Mouse (Mus musculus) neural tube, embryonic 13.5 days (tissue): ENCODE data around the gene Gm10382. TPM values are rescaled to one million over a fixed set of nuclear protein-coding genes. Genes with fewer than 3 reads are reported as not detected.

Source experiments
- ATAC-seq: fragments of 200-750 bp; cut with Nextera tagmentation; 2 replicates; pipeline ENCODE4 v1.8.0; 2017; ENCODE audit warnings: low read depth, mild to moderate bottlenecking, moderate TSS enrichment, moderate library complexity
- H3K27ac ChIP-seq: fragments of 300-500 bp; sonication (generic); replicated peaks from 2 replicates; pipeline ENCODE4 v1.5.1; 2015; ENCODE audit warnings: moderate library complexity, mild to moderate bottlenecking, inconsistent platforms
- H3K27me3 ChIP-seq: fragments of 300-500 bp; sonication (generic); 2 replicates; pipeline ENCODE4 v1.6.1; 2015; ENCODE audit warnings: mild to moderate bottlenecking, inconsistent platforms
- H3K36me3 ChIP-seq: fragments of 300-500 bp; sonication (generic); 2 replicates; pipeline ENCODE4 v1.6.1; 2015; ENCODE audit warnings: mild to moderate bottlenecking, inconsistent platforms
- H3K4me1 ChIP-seq: fragments of 300-500 bp; sonication (generic); replicated peaks from 2 replicates; pipeline ENCODE4 v1.6.1; 2015; ENCODE audit warnings: inconsistent platforms
- H3K4me2 ChIP-seq: fragments of 300-500 bp; sonication (generic); 2 replicates; pipeline ENCODE4 v1.6.1; 2015; ENCODE audit warnings: inconsistent platforms, mild to moderate bottlenecking, moderate library complexity
- H3K4me3 ChIP-seq: fragments of 300-500 bp; sonication (generic); 2 replicates; pipeline ENCODE4 v1.5.1; 2015; ENCODE audit warnings: mild to moderate bottlenecking, inconsistent platforms
- H3K9ac ChIP-seq: fragments of 300-500 bp; sonication (generic); 2 replicates; pipeline ENCODE4 v1.6.1; 2015; ENCODE audit warnings: moderate library complexity, mild to moderate bottlenecking, inconsistent platforms
- H3K9me3 ChIP-seq: fragments of 300-500 bp; sonication (generic); 2 replicates; pipeline ENCODE4 v1.6.1; 2016; ENCODE audit warnings: inconsistent platforms
- WGBS: fragments of 180-500 bp; shearing (Covaris S2); methylation state at CpG from one replicate; pipeline ENCODE4 v1.1.7; 2015; 5-methylcytosine and 5-hydroxymethylcytosine counted together
- polyA plus RNA-seq: library from polyadenylated mRNA; unstranded; fragments of >200 nt; fragmentation: Nextera tagmentation; extraction: Ambion mirVana; gene quantifications from 2 replicates; pipeline ENCODE4 v1.2.1, GENCODE M21; 2015

Gm10382 gene
- polyA plus RNA-seq, 1 experiment from 2014 or later: 0.52 TPM

- Histone ChIP-seq H3K27ac (no peak overlapping the region), H3K36me3 (no peaks in the 10 kb centered on the region), H3K9ac (no peak overlapping the region), H3K9me3 (no peaks in the 10 kb centered on the region), H3K4me2 (no peak overlapping the region), H3K4me3 (no peak overlapping the region), H3K27me3 (no peaks in the 10 kb centered on the region), H3K4me1 (no peaks in the 10 kb centered on the region)
- ATAC-seq: peak; percentile 23; the same call in 1 of the 2 replicates
- 59% methylated on average over 7 of the region's 7 CpGs for WGBS
Observed at GRCm38 (mm10) chr5:125354885-125355492, 34.1 kb upstream of the Gm10382 start.

GRCm38 (mm10) chr5:125355650-125356049, 33.5 kb upstream of the Gm10382 start:
- Histone ChIP-seq H3K9ac (no peak overlapping the region), H3K27me3 (no peaks in the 10 kb centered on the region), H3K9me3 (no peaks in the 10 kb centered on the region), H3K27ac (no peak overlapping the region), H3K4me3 (no peak overlapping the region), H3K36me3 (no peaks in the 10 kb centered on the region), H3K4me2 (no peak overlapping the region), H3K4me1 (no peaks in the 10 kb centered on the region)
- ATAC-seq: no peak
- 53% methylated on average over 7 of the region's 7 CpGs for WGBS

- no peak for ATAC-seq
- H3K4me2 ChIP-seq: no peak overlapping the region
- H3K4me3 ChIP-seq: no peak overlapping the region
- no peak overlapping the region for H3K27ac ChIP-seq
- 86% methylated on average over 12 of the region's 12 CpGs for WGBS
- H3K36me3 ChIP-seq: no peaks in the 10 kb centered on the region
- H3K9me3 ChIP-seq: no peaks in the 10 kb centered on the region
- no peak overlapping the region for H3K9ac ChIP-seq
- no peaks in the 10 kb centered on the region for H3K4me1 ChIP-seq
- H3K27me3 ChIP-seq: no peaks in the 10 kb centered on the region
Observed at GRCm38 (mm10) chr5:125357543-125358269, 31.4 kb upstream of the Gm10382 start.

GRCm38 (mm10) chr5:125358270-125358608, 30.9 kb upstream of the Gm10382 start:
- Histone ChIP-seq H3K27me3 (no peaks in the 10 kb centered on the region), H3K9ac (no peak overlapping the region), H3K36me3 (no peaks in the 10 kb centered on the region), H3K4me2 (no peak overlapping the region), H3K4me1 (no peaks in the 10 kb centered on the region), H3K27ac (no peak overlapping the region), H3K9me3 (no peaks in the 10 kb centered on the region), H3K4me3 (no peak overlapping the region)
- ATAC-seq: no peak
- 79% methylated on average over 5 of the region's 5 CpGs for WGBS

- no peaks in the 10 kb centered on the region for H3K36me3 ChIP-seq
- no peaks in the 10 kb centered on the region for H3K9me3 ChIP-seq
- H3K4me3 ChIP-seq: no peak overlapping the region
- no peaks in the 10 kb centered on the region for H3K27me3 ChIP-seq
- H3K4me2 ChIP-seq: no peak overlapping the region
- H3K27ac ChIP-seq: no peak overlapping the region
- 83% methylated on average over 9 of the region's 9 CpGs for WGBS
- no peak overlapping the region for H3K9ac ChIP-seq
- no peaks in the 10 kb centered on the region for H3K4me1 ChIP-seq
- ATAC-seq: no peak
Observed at GRCm38 (mm10) chr5:125360566-125360965, 28.6 kb upstream of the Gm10382 start.

GRCm38 (mm10) chr5:125360981-125361510, 28.1 kb upstream of the Gm10382 start:
- Histone ChIP-seq H3K4me2 (no peak overlapping the region), H3K4me1 (no peaks in the 10 kb centered on the region), H3K36me3 (no peaks in the 10 kb centered on the region), H3K9ac (no peak overlapping the region), H3K4me3 (no peak overlapping the region), H3K27ac (no peak overlapping the region), H3K9me3 (no peaks in the 10 kb centered on the region), H3K27me3 (no peaks in the 10 kb centered on the region)
- no peak for ATAC-seq
- whole genome bisulfite sequencing: 75% methylated on average over 16 of the region's 16 CpGs

- no peaks in the 10 kb centered on the region for H3K9me3 ChIP-seq
Observed at GRCm38 (mm10) chr5:125363894-125364293, 25.2 kb upstream of the Gm10382 start.

GRCm38 (mm10) chr5:125364851-125365429, 24.2 kb upstream of the Gm10382 start:
- no peak for ATAC-seq
- no peaks in the 10 kb centered on the region for H3K4me1 ChIP-seq
- no peaks in the 10 kb centered on the region for H3K36me3 ChIP-seq
- no peak overlapping the region for H3K4me3 ChIP-seq
- 81% methylated on average over 4 of the region's 4 CpGs for WGBS
- H3K27ac ChIP-seq: no peak overlapping the region
- H3K9ac ChIP-seq: no peak overlapping the region
- no peaks in the 10 kb centered on the region for H3K27me3 ChIP-seq
- H3K9me3 ChIP-seq: no peaks in the 10 kb centered on the region
- H3K4me2 ChIP-seq: no peak overlapping the region

More at GRCm38 (mm10) chr5:125363894-125364293, 25.2 kb upstream of the Gm10382 start:
- Histone ChIP-seq H3K27ac (no peak overlapping the region), H3K4me2 (no peak overlapping the region), H3K4me1 (no peaks in the 10 kb centered on the region), H3K27me3 (no peaks in the 10 kb centered on the region), H3K4me3 (no peak overlapping the region), H3K9ac (no peak overlapping the region), H3K36me3 (no peaks in the 10 kb centered on the region)
- ATAC-seq: no peak
- 81% methylated on average over 7 of the region's 7 CpGs for WGBS

GRCm38 (mm10) chr5:125368156-125368555, 21.0 kb upstream of the Gm10382 start:
- H3K36me3 ChIP-seq: no peaks in the 10 kb centered on the region

GRCm38 (mm10) chr5:125368568-125368967, 20.6 kb upstream of the Gm10382 start:
- ATAC-seq: peak; percentile 53; the same call in 1 of the 2 replicates
- 5% methylated on average over 4 of the region's 4 CpGs for WGBS
- Histone ChIP-seq H3K4me2 (no peak overlapping the region), H3K9me3 (no peaks in the 10 kb centered on the region), H3K36me3 (no peaks in the 10 kb centered on the region), H3K27me3 (no peaks in the 10 kb centered on the region), H3K27ac (no peak overlapping the region), H3K4me1 (no peaks in the 10 kb centered on the region), H3K9ac (no peak overlapping the region), H3K4me3 (no peak overlapping the region)

More at GRCm38 (mm10) chr5:125368156-125368555, 21.0 kb upstream of the Gm10382 start:
- H3K27ac ChIP-seq: no peak overlapping the region
- no peaks in the 10 kb centered on the region for H3K9me3 ChIP-seq
- no peaks in the 10 kb centered on the region for H3K27me3 ChIP-seq
- ATAC-seq: no peak
- H3K4me2 ChIP-seq: no peak overlapping the region
- no peaks in the 10 kb centered on the region for H3K4me1 ChIP-seq
- no peak overlapping the region for H3K9ac ChIP-seq
- no peak overlapping the region for H3K4me3 ChIP-seq
- 71% methylated on average over 5 of the region's 5 CpGs for WGBS

- no peak overlapping the region for H3K27ac ChIP-seq
- H3K9me3 ChIP-seq: no peaks in the 10 kb centered on the region
- 74% methylated on average over 7 of the region's 7 CpGs for WGBS
- ATAC-seq: no peak
- H3K4me3 ChIP-seq: no peak overlapping the region
- H3K4me2 ChIP-seq: no peak overlapping the region
- H3K36me3 ChIP-seq: no peaks in the 10 kb centered on the region
- no peaks in the 10 kb centered on the region for H3K4me1 ChIP-seq
- no peaks in the 10 kb centered on the region for H3K27me3 ChIP-seq
- no peak overlapping the region for H3K9ac ChIP-seq
Observed at GRCm38 (mm10) chr5:125370950-125371693, 18.0 kb upstream of the Gm10382 start.

GRCm38 (mm10) chr5:125372027-125372426, 17.1 kb upstream of the Gm10382 start:
- 90% methylated on average over 4 of the region's 4 CpGs for WGBS
- no peaks in the 10 kb centered on the region for H3K9me3 ChIP-seq
- no peak overlapping the region for H3K4me3 ChIP-seq
- H3K27ac ChIP-seq: no peak overlapping the region
- H3K27me3 ChIP-seq: no peaks in the 10 kb centered on the region
- H3K9ac ChIP-seq: no peak overlapping the region
- no peak overlapping the region for H3K4me2 ChIP-seq
- no peaks in the 10 kb centered on the region for H3K4me1 ChIP-seq
- no peaks in the 10 kb centered on the region for H3K36me3 ChIP-seq
- ATAC-seq: no peak
